Mouse (Mus musculus) activated CD4-positive, CD25-positive, alpha-beta regulatory T cell, adult 4 months (primary cell): ENCODE results near the gene Miox. TPM values are rescaled to one million over a fixed set of nuclear protein-coding genes. Genes with fewer than 3 reads are reported as not detected.

ENCODE experiments used
- ATAC-seq: one replicate; pipeline ENCODE4 v1.8.0; 2017
- polyA plus RNA-seq, 2 experiments: library from polyadenylated mRNA; unstranded; fragments of 100-300 nt; shearing (Covaris generic); gene quantifications; one replicate each; pipeline ENCODE4 v1.2.1; 2017

Miox gene
- polyA plus RNA-seq, 2 experiments from 2014 or later: not detected

- ATAC-seq: no peak
These were observed 38.3 kb downstream of the Miox start for GRCm38 (mm10) chr15:89372536-89372935.

- peak; percentile 87 for ATAC-seq
These were observed 39.0 kb downstream of the Miox start for GRCm38 (mm10) chr15:89373027-89373761.

GRCm38 (mm10) chr15:89373762-89374248 lies 39.6 kb downstream of the Miox start, which contains the start of gene Sco2:
TSS of gene Sco2 (minus strand) at chr15:89373846.
- ATAC-seq: peak; percentile 51

GRCm38 (mm10) chr15:89374340-89374739 lies 40.1 kb downstream of the Miox start:
- ATAC-seq: no peak

GRCm38 (mm10) chr15:89374801-89375534 lies 40.8 kb downstream of the Miox start:
- ATAC-seq: no peak

GRCm38 (mm10) chr15:89376040-89376439 lies 41.8 kb downstream of the Miox start:
- no peak for ATAC-seq

GRCm38 (mm10) chr15:89376957-89377356 lies 42.8 kb downstream of the Miox start, which contains the start of gene Tymp:
TSS of gene Tymp (minus strand) at chr15:89377039.
- ATAC-seq: no peak

GRCm38 (mm10) chr15:89377362-89377761 lies 43.2 kb downstream of the Miox start:
- no peak for ATAC-seq

GRCm38 (mm10) chr15:89377938-89378828 lies 44.0 kb downstream of the Miox start:
- ATAC-seq: no peak

- ATAC-seq: peak; percentile 36
These were observed 44.7 kb downstream of the Miox start, which contains the start of gene Odf3b for GRCm38 (mm10) chr15:89378831-89379401. TSS of gene Odf3b (minus strand) at chr15:89379282.

GRCm38 (mm10) chr15:89379429-89379828 lies 45.2 kb downstream of the Miox start:
- ATAC-seq: no peak

- ATAC-seq: no peak
These were observed 50.4 kb downstream of the Miox start, which contains the start of gene Klhdc7b for GRCm38 (mm10) chr15:89384617-89385016. TSS of gene Klhdc7b (plus strand) at chr15:89384917.

Other genes with a start within 250 kb of the Miox start
- gene Selenoo, start 245.3 kb upstream of the Miox start, polyA plus RNA-seq: 1 to 10 TPM; 8.8 to 9.1 TPM
- 10 to 100 TPM; 12.6 to 13.2 TPM for gene Tubgcp6, start 211.3 kb upstream of the Miox start, polyA plus RNA-seq
- 10 to 100 TPM; 14.3 to 16.1 TPM for gene Hdac10, start 205.7 kb upstream of the Miox start, polyA plus RNA-seq
- 1 to 10 TPM; 1.1 to 2.1 TPM for gene Mapk12, start 193.7 kb upstream of the Miox start, polyA plus RNA-seq
- gene Mapk11, start 184.8 kb upstream of the Miox start, polyA plus RNA-seq: 10 to 100 TPM; 21.2 to 22.5 TPM
- 1 to 10 TPM; 1.0 to 2.1 TPM for gene Plxnb2, start 153.6 kb upstream of the Miox start, polyA plus RNA-seq
- gene Dennd6b, start 137.9 kb upstream of the Miox start, polyA plus RNA-seq: 1 to 10 TPM; 7.7 to 8.4 TPM
- 10 to 100 TPM; 20.8 to 25.1 TPM for gene Ppp6r2, start 122.8 kb upstream of the Miox start, polyA plus RNA-seq
- gene Sbf1, start 19.1 kb upstream of the Miox start, polyA plus RNA-seq: 100 to 1,000 TPM in 1 of 2 experiments, 10 to 100 TPM in 1; 80.4 to 102 TPM
- gene Adm2, start 11.7 kb upstream of the Miox start, polyA plus RNA-seq: not detected
- 10 to 100 TPM; 20.8 to 38.6 TPM for gene Lmf2, start 21.3 kb downstream of the Miox start, polyA plus RNA-seq
- 100 to 1,000 TPM; 141 to 171 TPM for gene Ncaph2, start 21.3 kb downstream of the Miox start, polyA plus RNA-seq
- 1 to 10 TPM; 2.1 to 4.9 TPM for gene Sco2, start 39.4 kb downstream of the Miox start, polyA plus RNA-seq
- gene Tymp, start 42.6 kb downstream of the Miox start, polyA plus RNA-seq: under 1 TPM; 0.61 to 0.74 TPM
- 1 to 10 TPM; 1.2 to 1.9 TPM for gene Odf3b, start 44.9 kb downstream of the Miox start, polyA plus RNA-seq
- under 1 TPM in 1 of 2 experiments, not detected in 1; 0.23 TPM for gene Klhdc7b, start 50.5 kb downstream of the Miox start, polyA plus RNA-seq
- gene Syce3, start 76.1 kb downstream of the Miox start, polyA plus RNA-seq: not detected
- under 1 TPM; 0.26 to 0.57 TPM for gene Cpt1b, start 91.5 kb downstream of the Miox start, polyA plus RNA-seq
- gene C730034F03Rik, start 95.2 kb downstream of the Miox start, polyA plus RNA-seq: 1 to 10 TPM; 4.1 to 5.8 TPM
- gene Gm44502, start 95.3 kb downstream of the Miox start, polyA plus RNA-seq: not detected
- gene Chkb, start 95.5 kb downstream of the Miox start, polyA plus RNA-seq: 10 to 100 TPM; 50.7 to 55.4 TPM
- gene Mapk8ip2, start 119.5 kb downstream of the Miox start, polyA plus RNA-seq: under 1 TPM in 1 of 2 experiments, not detected in 1; 0.34 TPM
- gene Arsa, start 143.0 kb downstream of the Miox start, polyA plus RNA-seq: 1 to 10 TPM; 6.8 to 8.6 TPM
- gene Shank3, start 165.2 kb downstream of the Miox start, polyA plus RNA-seq: not detected
- not detected for gene Acr, start 233.9 kb downstream of the Miox start, polyA plus RNA-seq